Mouse (Mus musculus) hindbrain, embryonic 16.5 days (tissue): ENCODE data around the gene Cnn2. TPM values are rescaled to one million over a fixed set of nuclear protein-coding genes. Genes with fewer than 3 reads are reported as not detected.
A peak's percentile ranks its signal among the peaks of the same experiment; 100 is the strongest.

Experiments
- ATAC-seq: fragments of 200-750 bp; cut with Nextera tagmentation; 2 replicates; pipeline ENCODE4 v1.8.0; 2017; ENCODE audit warnings: moderate TSS enrichment, moderate library complexity
- H3K27ac ChIP-seq: fragments of 300-500 bp; sonication (generic); 2 replicates; pipeline ENCODE4 v1.5.1; 2014; ENCODE audit warnings: low read depth, mild to moderate bottlenecking, control low read depth, low read length, moderate library complexity
- H3K27me3 ChIP-seq: fragments of 300-500 bp; sonication (generic); replicated peaks from 2 replicates; pipeline ENCODE4 v1.6.1; 2014; ENCODE audit warnings: low read length; ENCODE audit not compliant: control insufficient read depth, insufficient read depth
- H3K36me3 ChIP-seq: fragments of 300-500 bp; sonication (generic); 2 replicates; pipeline ENCODE4 v1.6.1; 2014; ENCODE audit warnings: mild to moderate bottlenecking, low read length, moderate library complexity, mixed read lengths; ENCODE audit not compliant: control insufficient read depth, insufficient read depth
- H3K4me1 ChIP-seq: fragments of 300-500 bp; sonication (generic); 2 replicates; pipeline ENCODE4 v1.6.1; 2014; ENCODE audit warnings: low read depth, low read length; ENCODE audit not compliant: control insufficient read depth, insufficient read depth
- H3K4me2 ChIP-seq: fragments of 300-500 bp; sonication (generic); 2 replicates; pipeline ENCODE4 v1.6.1; 2014; ENCODE audit warnings: mild to moderate bottlenecking, low read length, control low read depth, moderate library complexity
- H3K4me3 ChIP-seq: fragments of 300-500 bp; sonication (generic); 2 replicates; pipeline ENCODE4 v1.5.1; 2014; ENCODE audit warnings: mild to moderate bottlenecking, low read length, control low read depth, moderate library complexity
- H3K9ac ChIP-seq: fragments of 300-500 bp; sonication (generic); 2 replicates; pipeline ENCODE4 v1.6.1; 2014; ENCODE audit warnings: low read depth, mild to moderate bottlenecking, control low read depth, low read length, moderate library complexity
- H3K9me3 ChIP-seq: fragments of 300-500 bp; sonication (generic); 2 replicates; pipeline ENCODE4 v1.6.1; 2014; ENCODE audit warnings: mild to moderate bottlenecking, low read length, moderate library complexity; ENCODE audit not compliant: control insufficient read depth
- WGBS: fragments of 180-500 bp; shearing (Covaris S2); extraction: QIAGEN DNeasy Blood & Tissue Kit; methylation state at CpG from one replicate; pipeline ENCODE4 v1.1.7; 2014; 5-methylcytosine and 5-hydroxymethylcytosine counted together
- polyA plus RNA-seq: library from polyadenylated mRNA; unstranded; fragments of >200 nt; fragmentation: Nextera tagmentation; extraction: Ambion mirVana; gene quantifications from 2 replicates; pipeline ENCODE4 v1.2.1, GENCODE M21; 2015

Cnn2 gene
- polyA plus RNA-seq, 1 experiment from 2014 or later, result 30.5 TPM

DNA sequence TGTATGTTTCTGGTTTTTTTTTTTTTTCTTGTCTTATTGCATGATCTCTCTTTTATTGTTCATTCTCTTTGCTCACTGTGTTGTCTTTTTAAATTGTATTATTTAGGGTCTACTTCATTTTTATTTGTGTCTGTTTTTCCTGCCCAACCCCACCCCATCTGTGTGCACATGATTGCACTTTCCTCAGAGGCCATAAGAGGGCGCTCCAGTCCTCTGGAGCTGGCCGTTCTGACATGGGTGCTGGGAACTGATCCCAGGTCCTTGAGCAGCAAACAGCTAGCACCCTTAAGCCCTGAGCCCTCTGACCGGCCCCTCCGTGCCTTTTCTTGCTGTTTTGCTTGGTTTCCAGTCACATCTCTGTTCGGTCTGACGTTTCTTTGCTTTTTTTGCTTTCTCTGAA lies 3.2 kb downstream of the Cnn2 start:
- Histone ChIP-seq H3K36me3 (no peaks in the 10 kb centered on the region), H3K9me3 (peaks cover 6% of the 10 kb centered on the region), H3K4me2 (no peak overlapping the region), H3K4me3 (no peak overlapping the region), H3K27me3 (peaks cover 24% of the 10 kb centered on the region), H3K9ac (no peak overlapping the region), H3K27ac (no peak overlapping the region), H3K4me1 (peaks cover 8% of the 10 kb centered on the region)
- WGBS, result 85% methylated on average over 6 of the region's 6 CpGs
- no peak for ATAC-seq

DNA sequence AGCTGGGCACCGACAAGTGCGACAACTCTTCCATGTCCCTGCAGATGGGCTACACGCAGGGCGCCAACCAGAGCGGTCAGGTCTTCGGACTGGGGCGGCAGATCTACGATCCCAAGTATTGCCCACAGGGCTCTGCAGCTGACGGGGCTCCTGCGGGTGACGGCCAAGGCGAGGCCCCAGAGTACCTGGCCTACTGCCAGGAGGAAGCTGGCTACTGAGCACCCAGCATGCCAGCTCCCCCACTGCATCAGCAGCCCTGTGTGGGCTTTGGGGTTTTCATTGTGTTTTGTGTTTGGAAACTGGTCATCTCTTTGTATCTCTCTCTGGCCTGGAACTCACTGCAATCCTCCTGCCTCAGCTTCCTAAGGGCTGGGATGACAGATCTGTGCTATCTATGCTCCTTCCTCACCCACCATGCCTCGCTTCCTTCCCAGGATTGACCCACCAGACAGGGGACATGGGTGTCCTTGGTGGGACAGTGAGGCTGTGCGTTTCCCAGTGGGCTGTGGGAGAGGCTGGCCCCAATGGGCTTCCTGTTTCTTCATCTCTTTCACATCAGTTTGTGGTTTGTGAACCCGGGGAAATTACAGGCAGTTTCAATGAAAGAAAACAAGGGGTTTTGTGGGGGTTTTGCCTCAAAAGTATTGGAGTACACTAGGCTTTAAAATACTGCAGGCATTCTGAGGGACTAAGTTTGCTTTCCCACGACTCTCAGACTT lies 6.2 kb downstream of the Cnn2 start:
- 85% methylated on average over 16 of the region's 16 CpGs for WGBS
- H3K27me3 ChIP-seq, result peaks cover 5% of the 10 kb centered on the region
- H3K36me3 ChIP-seq, result no peaks in the 10 kb centered on the region
- no peak for ATAC-seq
- H3K4me2 ChIP-seq, result no peak overlapping the region
- H3K9me3 ChIP-seq, result peaks cover 6% of the 10 kb centered on the region
- H3K27ac ChIP-seq, result no peak overlapping the region
- no peak overlapping the region for H3K4me3 ChIP-seq
- no peak overlapping the region for H3K9ac ChIP-seq
- peaks cover 18% of the 10 kb centered on the region for H3K4me1 ChIP-seq

DNA sequence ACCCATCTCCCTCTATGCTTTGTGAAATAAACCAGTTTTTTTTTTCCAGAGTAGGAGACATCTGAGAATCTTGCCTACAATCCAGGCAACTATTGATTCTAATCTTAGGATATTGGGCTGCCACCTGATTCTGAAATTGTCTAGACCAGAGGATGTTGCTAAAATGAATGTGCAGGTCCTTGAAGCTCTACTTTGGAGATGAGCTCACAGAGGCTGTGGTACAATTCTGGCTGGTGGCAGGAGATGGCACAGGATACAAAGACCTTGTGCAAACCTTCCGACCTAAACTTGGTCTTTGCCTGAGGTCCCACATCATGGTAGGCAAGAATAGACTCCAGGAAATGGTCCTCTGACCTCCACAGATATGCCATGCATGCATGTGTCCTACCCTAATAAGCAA lies 7.3 kb downstream of the Cnn2 start:
- no peak for ATAC-seq
- H3K9ac ChIP-seq, result no peak overlapping the region
- no peak overlapping the region; the same call in 1 of the 2 replicates for H3K4me3 ChIP-seq
- H3K4me1 ChIP-seq, result peaks cover 18% of the 10 kb centered on the region
- H3K27me3 ChIP-seq, result no peaks in the 10 kb centered on the region; the same call in 1 of the 2 replicates
- no peaks in the 10 kb centered on the region for H3K36me3 ChIP-seq
- peak overlapping the region; percentile 88 for H3K4me2 ChIP-seq
- WGBS, result 89% methylated on average over 1 of the region's 1 CpGs
- peaks cover 6% of the 10 kb centered on the region for H3K9me3 ChIP-seq
- no peak overlapping the region for H3K27ac ChIP-seq

DNA sequence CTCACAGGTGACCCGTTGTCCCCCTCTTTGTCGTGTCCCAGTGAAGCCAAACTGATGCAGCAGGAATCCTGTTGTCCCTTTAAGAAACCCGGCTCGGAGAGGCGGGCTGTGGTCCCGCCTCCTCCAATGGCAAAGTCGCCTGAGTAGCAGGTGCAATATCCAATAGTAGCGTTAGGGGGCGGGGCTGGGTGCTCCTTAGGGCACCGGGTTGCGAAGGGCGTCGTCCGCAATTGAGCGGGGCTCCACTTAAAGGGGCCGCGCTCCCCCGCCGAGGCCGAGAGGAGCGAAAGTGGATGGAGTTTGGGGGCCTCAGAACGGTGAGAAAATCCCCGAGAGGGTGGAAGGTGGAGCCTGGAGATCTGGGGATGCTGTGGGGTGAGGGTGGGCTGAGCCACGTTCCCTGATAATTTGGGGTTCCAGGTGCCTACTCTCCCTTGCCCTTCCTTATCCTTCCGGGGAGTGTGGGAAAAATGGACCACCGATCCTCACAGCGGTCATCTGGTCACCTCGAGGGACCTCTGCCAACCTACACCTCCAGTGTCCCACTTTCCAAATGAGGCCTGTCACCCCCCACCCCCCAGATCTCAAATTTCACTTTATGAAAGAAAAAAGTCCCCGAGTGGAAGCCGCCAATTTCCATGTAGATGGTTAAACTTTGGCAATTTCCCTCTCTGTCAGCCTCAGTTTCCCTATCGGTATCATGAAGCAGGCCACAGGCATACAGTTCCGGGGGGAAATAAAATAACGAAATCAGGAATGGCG lies 8.1 kb downstream of the Cnn2 start, which contains the start of gene Abca7:
Gene Abca7 (plus strand): TSS at position 223 of the 762 bp plus-strand sequence.
- Histone ChIP-seq H3K4me2 (peak within 1 kb of the TSS; percentile 88), H3K9me3 (peaks cover 3% of the 10 kb centered on the region), H3K4me1 (peaks cover 18% of the 10 kb centered on the region), H3K27ac (peak within 1 kb of the TSS; percentile 70), H3K27me3 (no peaks in the 10 kb centered on the region; the same call in none of the 2 replicates), H3K9ac (peak within 1 kb of the TSS; percentile 66), H3K4me3 (peak within 1 kb of the TSS; percentile 53), H3K36me3 (no peaks in the 10 kb centered on the region)
- WGBS, result under 1% methylated on average over 34 of the region's 34 CpGs
- ATAC-seq, result peak; percentile 93

DNA sequence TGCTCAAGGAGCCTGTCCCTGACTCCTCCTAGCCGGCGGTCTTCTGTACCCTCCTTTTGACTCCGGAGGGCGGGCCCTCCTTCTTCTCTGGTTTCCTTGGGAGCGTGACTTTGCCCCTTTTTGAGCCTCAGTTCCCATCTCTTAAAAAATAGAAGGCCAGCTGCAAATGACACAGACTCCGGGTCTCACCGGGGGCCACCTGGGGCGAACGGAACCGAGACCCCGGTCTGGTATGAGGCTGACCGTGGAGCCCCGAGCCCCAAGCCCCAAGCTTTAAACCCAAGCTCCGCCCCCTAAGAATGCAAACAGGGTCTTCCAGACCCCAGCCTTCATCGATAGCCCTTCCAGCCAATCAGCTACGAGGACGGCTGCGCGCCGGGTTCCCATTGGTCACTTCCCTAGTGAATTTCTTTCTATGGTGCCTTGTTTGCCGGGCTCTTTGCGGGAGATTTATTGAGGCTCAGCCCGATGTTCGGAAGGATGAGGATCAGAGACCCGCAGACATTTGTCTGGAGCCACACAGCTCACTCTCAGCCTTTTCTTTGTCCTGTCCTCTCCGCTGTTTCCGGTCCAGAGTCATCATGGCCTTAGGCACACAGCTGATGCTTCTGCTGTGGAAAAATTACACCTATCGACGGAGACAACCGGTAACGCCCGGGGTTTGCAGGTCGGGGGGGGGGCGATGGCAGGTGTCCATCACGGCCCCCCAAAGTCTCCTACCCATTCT lies 8.8 kb downstream of the Cnn2 start:
- peaks cover 3% of the 10 kb centered on the region for H3K27me3 ChIP-seq
- H3K4me1 ChIP-seq, result peaks cover 18% of the 10 kb centered on the region
- peak overlapping the region; percentile 54; the same call in 1 of the 2 replicates for H3K27ac ChIP-seq
- 1% methylated on average over 35 of the region's 35 CpGs for WGBS
- H3K9ac ChIP-seq, result peak overlapping the region; percentile 66
- no peaks in the 10 kb centered on the region for H3K9me3 ChIP-seq
- H3K4me2 ChIP-seq, result peak overlapping the region; percentile 88
- peak; percentile 75 for ATAC-seq
- H3K36me3 ChIP-seq, result no peaks in the 10 kb centered on the region
- peak overlapping the region; percentile 53 for H3K4me3 ChIP-seq

DNA sequence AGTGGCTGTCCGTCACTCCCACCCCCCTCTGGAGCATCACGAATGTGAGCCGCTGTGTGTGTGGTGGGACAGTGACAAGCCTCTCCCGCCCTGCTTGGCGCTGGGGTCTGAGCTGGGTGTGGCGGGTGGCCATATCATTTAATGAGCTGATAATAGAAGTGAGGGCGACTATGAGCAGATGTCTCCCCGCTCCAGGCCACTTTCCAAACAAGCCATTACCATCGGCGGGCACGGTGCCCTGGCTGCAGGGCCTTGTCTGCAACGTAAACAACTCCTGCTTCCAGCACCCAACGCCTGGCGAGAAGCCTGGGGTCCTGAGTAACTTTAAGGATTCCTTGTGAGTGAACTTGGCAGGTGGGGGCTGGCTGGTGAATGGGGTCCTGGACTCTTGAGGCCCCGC lies 9.4 kb downstream of the Cnn2 start:
- Histone ChIP-seq H3K27me3 (peaks cover 3% of the 10 kb centered on the region), H3K4me1 (peaks cover 18% of the 10 kb centered on the region), H3K27ac (peak overlapping the region; percentile 54; the same call in 1 of the 2 replicates), H3K9me3 (no peaks in the 10 kb centered on the region), H3K36me3 (no peaks in the 10 kb centered on the region), H3K4me3 (peak overlapping the region; percentile 53), H3K4me2 (peak overlapping the region; percentile 88), H3K9ac (peak overlapping the region; percentile 66)
- peak; percentile 12; the same call in 1 of the 2 replicates for ATAC-seq
- WGBS, result 5% methylated on average over 15 of the region's 15 CpGs

DNA sequence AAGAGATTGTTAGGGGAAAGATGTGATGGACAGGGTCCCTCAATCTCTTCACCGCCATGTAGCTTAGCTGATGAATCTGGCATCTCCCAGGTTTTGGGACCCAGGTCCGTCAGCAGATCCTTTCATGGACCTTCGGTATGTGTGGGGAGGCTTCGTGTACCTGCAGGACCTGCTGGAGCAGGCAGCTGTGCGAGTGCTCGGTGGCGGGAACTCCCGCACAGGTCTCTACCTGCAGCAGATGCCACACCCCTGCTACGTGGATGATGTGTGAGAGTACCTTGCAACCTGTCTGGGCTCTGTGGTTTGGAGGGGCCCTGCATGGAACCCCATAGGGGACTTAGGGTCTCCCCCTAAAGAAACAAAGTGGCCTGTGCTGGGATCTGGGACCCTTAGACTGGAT lies 13.6 kb downstream of the Cnn2 start:
- Histone ChIP-seq H3K9me3 (no peaks in the 10 kb centered on the region), H3K27me3 (peaks cover 3% of the 10 kb centered on the region), H3K9ac (no peak overlapping the region), H3K4me2 (no peak overlapping the region), H3K4me3 (no peak overlapping the region), H3K27ac (no peak overlapping the region), H3K36me3 (no peaks in the 10 kb centered on the region), H3K4me1 (peaks cover 13% of the 10 kb centered on the region)
- no peak for ATAC-seq
- WGBS, result 83% methylated on average over 9 of the region's 9 CpGs

DNA sequence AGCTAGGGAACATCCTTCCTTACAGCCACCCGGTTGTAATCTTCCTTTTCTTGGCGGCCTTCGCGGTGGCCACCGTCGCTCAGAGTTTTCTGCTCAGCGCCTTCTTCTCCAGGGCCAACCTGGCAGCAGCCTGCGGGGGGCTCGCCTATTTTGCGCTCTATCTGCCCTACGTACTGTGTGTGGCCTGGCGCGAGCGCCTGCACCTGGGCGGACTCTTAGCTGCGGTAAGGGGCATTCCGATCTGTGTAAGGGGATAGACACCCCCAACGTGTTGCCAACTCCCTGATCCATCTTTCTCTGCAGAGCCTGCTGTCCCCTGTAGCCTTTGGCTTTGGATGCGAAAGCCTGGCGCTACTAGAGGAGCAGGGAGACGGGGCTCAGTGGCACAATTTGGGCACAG lies 14.4 kb downstream of the Cnn2 start:
- ATAC-seq, result no peak
- Histone ChIP-seq H3K4me3 (no peak overlapping the region), H3K4me2 (no peak overlapping the region), H3K9ac (no peak overlapping the region), H3K27ac (no peak overlapping the region), H3K36me3 (no peaks in the 10 kb centered on the region), H3K4me1 (peaks cover 5% of the 10 kb centered on the region), H3K9me3 (no peaks in the 10 kb centered on the region), H3K27me3 (peaks cover 3% of the 10 kb centered on the region)
- WGBS, result 30% methylated on average over 21 of the region's 21 CpGs
